Mouse (Mus musculus): ENCODE data around the gene Gm13889. TPM values are rescaled to one million over a fixed set of nuclear protein-coding genes. Genes with fewer than 3 reads are reported as not detected.

Gm13889 gene
- 0.67 and 1.1 TPM in 2 replicates for polyA plus RNA-seq (2014; fragmentation: Nextera tagmentation; extraction: Ambion mirVana)

GRCm38 (mm10) chr2:93956908-93957784 lies at the start of gene Gm13889:
Gene Gm13889, minus strand, starts transcription at chr2:93957201.
- Histone ChIP-seq H3K9ac (ENCODE audit: low read length) (peak within 1 kb of the TSS; percentile 66), H3K4me3 (ENCODE audit: low read depth, low read length) (peak within 1 kb of the TSS; percentile 46), H3K27me3 (ENCODE audit: control insufficient read depth, insufficient read depth, low read length) (peaks cover 51% of the 10 kb centered on the region), H3K4me2 (ENCODE audit: low read depth, severe bottlenecking) (peak within 1 kb of the TSS; percentile 97), H3K4me1 (ENCODE audit: control insufficient read depth, insufficient read depth, low read length) (peaks cover 14% of the 10 kb centered on the region), H3K36me3 (ENCODE audit: control insufficient read depth, insufficient read depth, low read length) (no peaks in the 10 kb centered on the region), H3K9me3 (ENCODE audit: control insufficient read depth, low read length) (no peaks in the 10 kb centered on the region; the same call in 1 of the 2 replicates), H3K27ac (replicated peaks; ENCODE audit: low read depth, low read length) (no peak within 1 kb of the TSS)
- DNase-seq (ENCODE audit: low spot score) (peak; percentile 56), ATAC-seq (ENCODE audit: insufficient number of reproducible peaks, low FRiP score, low TSS enrichment, low read depth) (peak; percentile 52; the same call in 1 of the 2 replicates)
- 8% methylated on average over 61 of the region's 62 CpGs for WGBS

- H3K27me3 ChIP-seq (ENCODE audit: control insufficient read depth, insufficient read depth, low read length), result no peaks in the 10 kb centered on the region
- DNase-seq (ENCODE audit: low spot score) (peak; percentile 92), ATAC-seq (ENCODE audit: insufficient number of reproducible peaks, low FRiP score, low TSS enrichment, low read depth) (no peak)
- no peak overlapping the region for H3K4me2 ChIP-seq (ENCODE audit: low read depth, severe bottlenecking)
- no peaks in the 10 kb centered on the region for H3K9me3 ChIP-seq (ENCODE audit: control insufficient read depth, low read length)
- no peaks in the 10 kb centered on the region for H3K4me1 ChIP-seq (ENCODE audit: control insufficient read depth, insufficient read depth, low read length)
- H3K4me3 ChIP-seq (ENCODE audit: low read depth, low read length), result no peak overlapping the region
- no peak overlapping the region for H3K27ac ChIP-seq (replicated peaks; ENCODE audit: low read depth, low read length)
- no peaks in the 10 kb centered on the region; the same call in 1 of the 2 replicates for H3K36me3 ChIP-seq (ENCODE audit: control insufficient read depth, insufficient read depth, low read length)
- no peak overlapping the region for H3K9ac ChIP-seq (ENCODE audit: low read length)
- 7% methylated on average over 2 of the region's 2 CpGs for WGBS
These were observed 45.3 kb upstream of the Gm13889 start for GRCm38 (mm10) chr2:94002331-94002730.

GRCm38 (mm10) chr2:94001918-94002317 lies 44.9 kb upstream of the Gm13889 start:
- Histone ChIP-seq H3K27me3 (ENCODE audit: control insufficient read depth, insufficient read depth, low read length) (no peaks in the 10 kb centered on the region), H3K9me3 (ENCODE audit: control insufficient read depth, low read length) (no peaks in the 10 kb centered on the region), H3K9ac (ENCODE audit: low read length) (no peak overlapping the region), H3K36me3 (ENCODE audit: control insufficient read depth, insufficient read depth, low read length) (no peaks in the 10 kb centered on the region; the same call in 1 of the 2 replicates), H3K4me1 (ENCODE audit: control insufficient read depth, insufficient read depth, low read length) (no peaks in the 10 kb centered on the region), H3K27ac (replicated peaks; ENCODE audit: low read depth, low read length) (no peak overlapping the region), H3K4me3 (ENCODE audit: low read depth, low read length) (no peak overlapping the region), H3K4me2 (ENCODE audit: low read depth, severe bottlenecking) (no peak overlapping the region)
- DNase-seq (ENCODE audit: low spot score) (no peak), ATAC-seq (ENCODE audit: insufficient number of reproducible peaks, low FRiP score, low TSS enrichment, low read depth) (no peak)
- WGBS, result 90% methylated on average over 4 of the region's 4 CpGs

- no peak overlapping the region for H3K4me2 ChIP-seq (ENCODE audit: low read depth, severe bottlenecking)
- no peak overlapping the region for H3K4me3 ChIP-seq (ENCODE audit: low read depth, low read length)
- H3K36me3 ChIP-seq (ENCODE audit: control insufficient read depth, insufficient read depth, low read length), result no peaks in the 10 kb centered on the region; the same call in 1 of the 2 replicates
- no peaks in the 10 kb centered on the region for H3K4me1 ChIP-seq (ENCODE audit: control insufficient read depth, insufficient read depth, low read length)
- H3K9ac ChIP-seq (ENCODE audit: low read length), result no peak overlapping the region
- H3K27me3 ChIP-seq (ENCODE audit: control insufficient read depth, insufficient read depth, low read length), result no peaks in the 10 kb centered on the region
- 84% methylated on average over 6 of the region's 6 CpGs for WGBS
- no peaks in the 10 kb centered on the region for H3K9me3 ChIP-seq (ENCODE audit: control insufficient read depth, low read length)
- H3K27ac ChIP-seq (replicated peaks; ENCODE audit: low read depth, low read length), result no peak overlapping the region
- no peak for ATAC-seq (ENCODE audit: insufficient number of reproducible peaks, low FRiP score, low TSS enrichment, low read depth)
- no peak for DNase-seq (ENCODE audit: low spot score)
These were observed 44.4 kb upstream of the Gm13889 start for GRCm38 (mm10) chr2:94001411-94001810.

GRCm38 (mm10) chr2:93996254-93996653 lies 39.3 kb upstream of the Gm13889 start, which contains the start of gene Gm27027:
Gene Gm27027, minus strand, starts transcription at chr2:93996354.
- H3K9me3 ChIP-seq (ENCODE audit: control insufficient read depth, low read length), result no peaks in the 10 kb centered on the region
- H3K4me2 ChIP-seq (ENCODE audit: low read depth, severe bottlenecking), result no peak within 1 kb of the TSS
- no peak within 1 kb of the TSS for H3K4me3 ChIP-seq (ENCODE audit: low read depth, low read length)
- no peak within 1 kb of the TSS for H3K9ac ChIP-seq (ENCODE audit: low read length)
- no peak within 1 kb of the TSS for H3K27ac ChIP-seq (replicated peaks; ENCODE audit: low read depth, low read length)
- WGBS, result 94% methylated on average over 6 of the region's 6 CpGs
- no peaks in the 10 kb centered on the region for H3K27me3 ChIP-seq (ENCODE audit: control insufficient read depth, insufficient read depth, low read length)
- ATAC-seq (ENCODE audit: insufficient number of reproducible peaks, low FRiP score, low TSS enrichment, low read depth), result no peak
- no peak for DNase-seq (ENCODE audit: low spot score)
- no peaks in the 10 kb centered on the region; the same call in 1 of the 2 replicates for H3K36me3 ChIP-seq (ENCODE audit: control insufficient read depth, insufficient read depth, low read length)
- no peaks in the 10 kb centered on the region for H3K4me1 ChIP-seq (ENCODE audit: control insufficient read depth, insufficient read depth, low read length)

GRCm38 (mm10) chr2:93992810-93993209 lies 35.8 kb upstream of the Gm13889 start:
- Histone ChIP-seq H3K4me2 (ENCODE audit: low read depth, severe bottlenecking) (no peak overlapping the region), H3K4me3 (ENCODE audit: low read depth, low read length) (no peak overlapping the region), H3K4me1 (ENCODE audit: control insufficient read depth, insufficient read depth, low read length) (no peaks in the 10 kb centered on the region), H3K9me3 (ENCODE audit: control insufficient read depth, low read length) (no peaks in the 10 kb centered on the region), H3K36me3 (ENCODE audit: control insufficient read depth, insufficient read depth, low read length) (peaks cover 3% of the 10 kb centered on the region; the same call in 1 of the 2 replicates), H3K27ac (replicated peaks; ENCODE audit: low read depth, low read length) (no peak overlapping the region), H3K27me3 (ENCODE audit: control insufficient read depth, insufficient read depth, low read length) (no peaks in the 10 kb centered on the region), H3K9ac (ENCODE audit: low read length) (no peak overlapping the region)
- DNase-seq (ENCODE audit: low spot score) (no peak), ATAC-seq (ENCODE audit: insufficient number of reproducible peaks, low FRiP score, low TSS enrichment, low read depth) (no peak)
- WGBS, result 78% methylated on average over 3 of the region's 3 CpGs

GRCm38 (mm10) chr2:93992259-93992658 lies 35.3 kb upstream of the Gm13889 start:
- Histone ChIP-seq H3K4me3 (ENCODE audit: low read depth, low read length) (no peak overlapping the region), H3K36me3 (ENCODE audit: control insufficient read depth, insufficient read depth, low read length) (peaks cover 3% of the 10 kb centered on the region; the same call in 1 of the 2 replicates), H3K9ac (ENCODE audit: low read length) (no peak overlapping the region), H3K4me2 (ENCODE audit: low read depth, severe bottlenecking) (no peak overlapping the region), H3K4me1 (ENCODE audit: control insufficient read depth, insufficient read depth, low read length) (no peaks in the 10 kb centered on the region), H3K9me3 (ENCODE audit: control insufficient read depth, low read length) (no peaks in the 10 kb centered on the region), H3K27ac (replicated peaks; ENCODE audit: low read depth, low read length) (no peak overlapping the region), H3K27me3 (ENCODE audit: control insufficient read depth, insufficient read depth, low read length) (no peaks in the 10 kb centered on the region)
- WGBS, result 72% methylated on average over 5 of the region's 5 CpGs
- DNase-seq (ENCODE audit: low spot score) (no peak), ATAC-seq (ENCODE audit: insufficient number of reproducible peaks, low FRiP score, low TSS enrichment, low read depth) (no peak)

GRCm38 (mm10) chr2:93991336-93991735 lies 34.3 kb upstream of the Gm13889 start:
- no peak for ATAC-seq (ENCODE audit: insufficient number of reproducible peaks, low FRiP score, low TSS enrichment, low read depth)
- DNase-seq (ENCODE audit: low spot score), result no peak
- peaks cover 3% of the 10 kb centered on the region; the same call in 1 of the 2 replicates for H3K36me3 ChIP-seq (ENCODE audit: control insufficient read depth, insufficient read depth, low read length)
- H3K9ac ChIP-seq (ENCODE audit: low read length), result no peak overlapping the region
- H3K27ac ChIP-seq (replicated peaks; ENCODE audit: low read depth, low read length), result no peak overlapping the region
- WGBS, result 86% methylated on average over 3 of the region's 3 CpGs
- H3K27me3 ChIP-seq (ENCODE audit: control insufficient read depth, insufficient read depth, low read length), result no peaks in the 10 kb centered on the region
- no peak overlapping the region for H3K4me2 ChIP-seq (ENCODE audit: low read depth, severe bottlenecking)
- no peaks in the 10 kb centered on the region for H3K9me3 ChIP-seq (ENCODE audit: control insufficient read depth, low read length)
- no peaks in the 10 kb centered on the region for H3K4me1 ChIP-seq (ENCODE audit: control insufficient read depth, insufficient read depth, low read length)
- H3K4me3 ChIP-seq (ENCODE audit: low read depth, low read length), result no peak overlapping the region

All from limb, embryonic 11.5 days (tissue).